Mouse (Mus musculus) macrophage (primary cell): ENCODE measurements around the gene Zdhhc19. TPM values are rescaled to one million over a fixed set of nuclear protein-coding genes. Genes with fewer than 3 reads are reported as not detected.

Experiments used
- H3K27ac ChIP-seq: fragments of 350-480 bp; formaldehyde crosslinking; 2 replicates; pipeline ENCODE4 v1.9.0; 2021
- H3K36me3 ChIP-seq: fragments of 350-480 bp; formaldehyde crosslinking; 2 replicates; pipeline ENCODE4 v1.9.0; 2021; ENCODE audit errors: inconsistent target
- H3K4me3 ChIP-seq: fragments of 350-480 bp; formaldehyde crosslinking; 2 replicates; pipeline ENCODE4 v1.9.0; 2021; ENCODE audit errors: inconsistent target
- H3K79me2 ChIP-seq: fragments of 350-480 bp; formaldehyde crosslinking; 2 replicates; pipeline ENCODE4 v1.9.0; 2021; ENCODE audit errors: inconsistent target
- WGBS: methylation state at CpG from one replicate; pipeline ENCODE4 v1.1.7; 2026; ENCODE audit warnings: inconsistent platforms; ENCODE audit not compliant: missing documents; 5-methylcytosine and 5-hydroxymethylcytosine counted together
- polyA plus RNA-seq: library from polyadenylated mRNA; stranded (reverse); fragments of 250-400 nt; gene quantifications from 3 replicates; pipeline ENCODE4 v1.2.4, GENCODE M21; 2018; ENCODE audit warnings: inconsistent platforms

The Zdhhc19 gene
- polyA plus RNA-seq, 1 experiment from 2014 or later, result not detected

GRCm38 (mm10) chr16:32516006-32516962, 20.2 kb downstream of the Zdhhc19 start:
- Histone ChIP-seq H3K36me3 (no peaks in the 10 kb centered on the region), H3K79me2 (no peaks in the 10 kb centered on the region), H3K27ac (no peak overlapping the region), H3K4me3 (no peak overlapping the region)
- WGBS, result 55% methylated on average over 20 of the region's 21 CpGs

DNA sequence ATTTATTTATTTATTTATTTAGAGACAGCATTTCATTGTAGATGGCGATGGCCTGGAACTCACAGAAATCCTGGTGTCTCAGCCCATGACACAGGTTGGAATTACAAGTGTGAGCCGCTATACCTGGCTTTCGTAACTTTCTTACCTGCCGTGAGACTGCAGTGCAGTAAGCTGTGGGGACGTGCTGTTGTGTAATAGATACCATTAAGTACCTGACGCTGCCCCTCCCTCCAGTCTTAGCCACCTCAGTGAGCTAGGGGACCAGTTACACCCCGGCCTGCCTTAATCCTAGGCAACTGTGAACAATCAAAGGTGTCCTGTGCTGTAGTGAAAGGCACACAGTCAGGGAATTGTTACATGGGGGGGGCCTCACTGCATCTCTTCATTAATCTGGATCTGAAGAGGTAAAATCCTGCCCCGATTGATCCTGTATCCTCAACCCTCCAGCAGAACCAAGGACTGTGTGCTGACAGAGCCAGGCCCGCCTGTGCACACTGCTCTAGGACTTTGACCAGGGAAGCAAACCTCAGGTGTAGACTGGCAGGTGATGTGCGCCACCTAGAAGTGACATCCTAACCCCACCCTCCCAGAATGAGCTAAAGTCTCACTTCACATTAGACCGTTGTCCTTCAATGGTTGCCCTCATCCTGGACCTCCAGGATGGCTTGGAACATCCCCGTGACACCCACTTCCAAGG, 21.9 kb downstream of the Zdhhc19 start:
- H3K36me3 ChIP-seq, result no peaks in the 10 kb centered on the region
- H3K4me3 ChIP-seq, result no peak overlapping the region
- H3K27ac ChIP-seq, result no peak overlapping the region
- H3K79me2 ChIP-seq, result no peaks in the 10 kb centered on the region
- 95% methylated on average over 12 of the region's 12 CpGs for WGBS

GRCm38 (mm10) chr16:32519656-32520371, 23.7 kb downstream of the Zdhhc19 start:
- Histone ChIP-seq H3K79me2 (no peaks in the 10 kb centered on the region), H3K36me3 (no peaks in the 10 kb centered on the region), H3K4me3 (no peak overlapping the region), H3K27ac (no peak overlapping the region)
- 78% methylated on average over 15 of the region's 15 CpGs for WGBS

DNA sequence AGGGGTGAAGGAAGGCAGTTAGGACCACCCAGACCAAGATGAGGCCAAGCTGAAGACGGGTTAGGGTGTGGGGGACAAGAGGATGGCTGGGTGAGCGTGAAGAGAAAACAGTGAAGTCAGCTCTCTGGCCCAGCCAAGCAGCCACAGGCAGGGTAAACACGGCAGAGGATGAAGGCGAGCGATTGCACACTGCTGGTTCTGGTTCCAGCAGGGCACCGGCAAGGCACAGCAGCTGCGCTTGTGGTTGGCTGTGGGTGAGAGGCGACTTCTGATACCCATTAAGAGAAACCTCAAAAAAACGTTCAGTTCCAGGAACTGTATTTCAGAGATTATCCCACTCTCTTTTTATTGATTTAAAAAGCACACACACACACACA, 24.3 kb downstream of the Zdhhc19 start:
- H3K79me2 ChIP-seq, result no peaks in the 10 kb centered on the region
- no peak overlapping the region for H3K4me3 ChIP-seq
- no peaks in the 10 kb centered on the region for H3K36me3 ChIP-seq
- no peak overlapping the region for H3K27ac ChIP-seq
- 31% methylated on average over 9 of the region's 9 CpGs for WGBS

DNA sequence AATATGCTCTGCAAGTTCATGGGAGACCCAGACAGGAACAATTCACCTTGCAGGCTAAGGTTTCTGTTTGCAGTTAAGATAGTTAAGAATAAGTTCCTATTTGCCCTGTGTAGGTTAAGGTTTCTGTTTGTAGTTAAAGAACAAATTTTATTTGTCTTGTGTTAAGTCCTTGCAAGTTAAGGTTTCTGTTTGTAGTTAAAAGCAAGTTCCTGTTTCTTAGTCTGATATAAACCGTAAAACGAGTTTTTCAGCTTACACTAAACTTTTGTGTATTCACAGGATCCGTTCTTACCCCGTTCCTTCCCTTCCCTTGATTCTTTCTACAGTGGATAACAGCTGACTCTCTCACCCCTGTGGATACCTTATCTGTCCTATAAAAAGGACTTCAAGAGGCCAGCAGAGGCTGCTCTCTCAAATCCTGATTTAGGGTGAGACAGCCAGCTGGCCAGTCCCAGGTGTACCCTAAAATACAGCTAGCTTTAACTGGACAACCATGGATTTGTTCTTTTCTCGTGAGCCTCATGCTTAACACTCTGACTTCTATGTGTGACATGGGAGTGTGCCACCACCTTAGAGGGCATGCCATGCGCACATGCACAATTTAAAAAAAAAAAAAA, 26.6 kb downstream of the Zdhhc19 start:
- no peaks in the 10 kb centered on the region for H3K79me2 ChIP-seq
- WGBS, result 37% methylated on average over 6 of the region's 6 CpGs
- no peak overlapping the region for H3K27ac ChIP-seq
- H3K36me3 ChIP-seq, result no peaks in the 10 kb centered on the region
- no peak overlapping the region for H3K4me3 ChIP-seq

DNA sequence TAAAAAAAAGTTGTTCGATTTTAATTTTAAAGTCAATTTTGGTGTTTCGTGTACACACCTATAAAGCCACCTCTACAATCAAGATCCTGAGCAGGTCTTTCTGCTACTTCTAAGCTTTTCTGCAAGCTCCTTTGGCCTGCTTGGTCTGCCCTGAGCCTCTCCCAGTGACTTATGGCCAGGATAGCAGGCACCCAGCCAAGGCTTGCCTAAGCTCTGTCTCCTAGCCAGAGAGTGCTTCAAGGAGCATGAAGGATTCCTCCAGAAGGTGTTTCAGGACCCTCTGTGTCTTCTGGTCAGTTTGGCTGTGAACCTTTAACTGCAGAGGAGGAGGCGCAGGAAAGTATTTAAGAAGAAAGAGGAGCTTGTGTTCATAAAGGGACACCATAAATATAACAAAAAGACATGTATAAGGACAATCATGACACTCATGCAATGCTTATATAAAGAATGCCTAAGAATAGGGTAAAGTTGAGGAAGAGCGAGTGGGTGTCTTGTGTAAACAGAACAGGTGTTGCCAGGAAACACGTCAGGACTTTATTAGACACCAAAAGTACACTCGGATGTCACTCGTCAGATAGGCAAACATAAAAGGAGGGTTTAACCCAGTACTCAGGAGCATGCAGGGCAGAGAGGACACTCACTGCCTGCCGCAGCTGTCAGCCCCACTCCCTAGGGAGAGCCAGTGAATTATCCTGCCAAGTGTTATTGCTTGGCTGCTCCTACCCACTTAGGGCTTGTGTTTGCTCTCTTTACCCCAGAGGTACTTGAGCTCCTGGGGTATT, 27.6 kb downstream of the Zdhhc19 start:
- Histone ChIP-seq H3K79me2 (no peaks in the 10 kb centered on the region), H3K36me3 (no peaks in the 10 kb centered on the region), H3K27ac (no peak overlapping the region), H3K4me3 (no peak overlapping the region)
- WGBS, result 94% methylated on average over 8 of the region's 8 CpGs

- no peak overlapping the region for H3K4me3 ChIP-seq
- H3K36me3 ChIP-seq, result no peaks in the 10 kb centered on the region
- WGBS, result 89% methylated on average over 5 of the region's 5 CpGs
- no peaks in the 10 kb centered on the region for H3K79me2 ChIP-seq
- H3K27ac ChIP-seq, result no peak overlapping the region
Measured at GRCm38 (mm10) chr16:32524244-32524615, 28.2 kb downstream of the Zdhhc19 start.

- Histone ChIP-seq H3K36me3 (no peaks in the 10 kb centered on the region), H3K79me2 (no peaks in the 10 kb centered on the region), H3K27ac (no peak overlapping the region), H3K4me3 (no peak overlapping the region)
- whole genome bisulfite sequencing, result 61% methylated on average over 7 of the region's 7 CpGs
Measured at GRCm38 (mm10) chr16:32526906-32527305, 30.8 kb downstream of the Zdhhc19 start.

DNA sequence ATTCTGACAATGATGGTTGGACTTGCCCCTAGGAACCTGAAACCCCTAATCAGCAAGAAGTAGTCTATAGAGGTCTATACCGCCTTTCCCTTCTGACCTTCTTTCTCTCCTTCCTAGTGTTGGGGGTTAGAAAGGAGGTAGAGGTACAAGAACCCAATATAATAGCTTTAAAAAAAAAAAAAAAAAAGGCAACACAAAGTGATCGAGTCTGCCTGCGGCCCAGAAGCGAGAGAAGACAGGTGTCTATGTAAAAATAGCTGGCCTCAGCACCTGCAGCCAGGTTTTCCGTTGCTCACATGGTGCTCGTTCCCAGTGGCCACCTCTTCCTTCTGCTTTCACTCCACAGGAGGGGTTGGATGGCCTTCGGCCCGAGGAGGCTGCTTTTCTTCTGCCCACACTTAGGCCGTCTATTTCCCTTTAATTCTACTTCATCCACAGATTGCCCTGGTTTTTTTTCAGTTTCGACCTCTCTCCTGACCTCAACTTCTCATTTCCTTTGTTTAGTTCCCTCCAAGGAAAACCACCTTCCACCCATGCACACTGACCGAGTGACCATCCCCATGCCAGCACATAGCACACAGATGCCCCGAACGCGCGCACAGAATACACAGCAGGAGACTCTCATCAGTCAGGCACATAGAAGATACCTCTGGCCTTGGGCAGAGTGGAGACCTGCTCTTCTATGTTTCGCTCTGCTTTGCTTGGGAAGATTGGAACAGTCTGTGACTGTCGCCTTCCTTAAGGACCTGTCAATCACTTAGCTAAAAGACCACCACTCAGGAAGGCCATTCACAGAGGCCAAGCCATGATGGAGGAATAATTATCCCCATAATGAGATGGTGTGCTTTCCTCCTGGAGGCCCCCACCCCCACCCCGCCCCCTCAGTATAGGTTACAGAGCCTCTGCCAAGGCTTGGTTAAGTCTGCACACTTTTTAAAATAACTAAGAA, 37.1 kb downstream of the Zdhhc19 start:
- no peak overlapping the region for H3K27ac ChIP-seq

GRCm38 (mm10) chr16:32535157-32535751, 39.2 kb downstream of the Zdhhc19 start:
- Histone ChIP-seq H3K27ac (no peak overlapping the region), H3K79me2 (no peaks in the 10 kb centered on the region), H3K4me3 (no peak overlapping the region), H3K36me3 (no peaks in the 10 kb centered on the region)
- WGBS, result 78% methylated on average over 5 of the region's 5 CpGs

More for the DNA sequence above, 37.1 kb downstream of the Zdhhc19 start:
- Histone ChIP-seq H3K4me3 (no peak overlapping the region), H3K36me3 (no peaks in the 10 kb centered on the region), H3K79me2 (no peaks in the 10 kb centered on the region)
- 18% methylated on average over 18 of the region's 18 CpGs for WGBS

- H3K79me2 ChIP-seq, result no peaks in the 10 kb centered on the region
- no peak overlapping the region for H3K27ac ChIP-seq
- 92% methylated on average over 5 of the region's 5 CpGs for WGBS
- no peaks in the 10 kb centered on the region for H3K36me3 ChIP-seq
- H3K4me3 ChIP-seq, result no peak overlapping the region
Measured at GRCm38 (mm10) chr16:32537867-32538660, 42.0 kb downstream of the Zdhhc19 start.

DNA sequence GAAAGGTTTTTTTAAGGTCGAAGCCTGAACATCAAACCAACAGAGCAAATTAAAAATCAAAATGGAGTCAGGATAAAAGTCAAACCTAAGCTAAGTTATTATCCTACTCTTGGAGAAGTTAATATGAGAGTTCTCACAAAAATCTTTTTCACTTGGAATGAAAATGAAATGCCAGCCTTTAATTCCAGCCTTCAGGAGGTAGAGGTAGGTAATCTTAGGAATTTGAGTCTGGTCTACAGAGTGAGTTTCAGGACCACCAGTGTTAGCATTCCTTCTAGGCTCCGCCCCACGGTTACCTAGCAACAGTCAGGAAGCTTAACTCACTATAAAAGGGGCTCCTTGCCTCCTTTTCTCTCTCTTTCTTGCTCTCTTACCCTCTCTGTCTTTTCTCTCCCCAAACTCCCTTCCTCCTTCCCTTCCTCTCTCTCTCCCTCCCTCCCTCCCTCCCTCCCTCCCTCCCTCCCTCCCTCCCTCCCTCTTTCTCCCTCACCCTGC, 42.7 kb downstream of the Zdhhc19 start:
- WGBS, result 76% methylated on average over 3 of the region's 3 CpGs
- Histone ChIP-seq H3K4me3 (no peak overlapping the region), H3K36me3 (no peaks in the 10 kb centered on the region), H3K79me2 (no peaks in the 10 kb centered on the region), H3K27ac (no peak overlapping the region)
